Mouse (Mus musculus) left cerebral cortex, adult 9 months (tissue): Measurements from ENCODE around the gene Suds3.

Source experiments
- DNase-seq, 2 experiments: peaks; one replicate each; pipeline ENCODE4 v3.0.0; 2022; ENCODE audit warnings: low spot score in 2 of 2

The Suds3 gene

GRCm38 (mm10) chr5:117135869-117136268 lies 20.0 kb upstream of the Suds3 start:
- no peak for DNase-seq

- no peak for DNase-seq
These were observed 19.1 kb upstream of the Suds3 start for GRCm38 (mm10) chr5:117134889-117135456.

- DNase-seq, result no peak
These were observed 18.4 kb upstream of the Suds3 start for GRCm38 (mm10) chr5:117134066-117134888.

- DNase-seq, result no peak
These were observed 17.6 kb upstream of the Suds3 start for GRCm38 (mm10) chr5:117133446-117134065.

GRCm38 (mm10) chr5:117130726-117131125 lies 14.8 kb upstream of the Suds3 start:
- DNase-seq, result no peak

DNA sequence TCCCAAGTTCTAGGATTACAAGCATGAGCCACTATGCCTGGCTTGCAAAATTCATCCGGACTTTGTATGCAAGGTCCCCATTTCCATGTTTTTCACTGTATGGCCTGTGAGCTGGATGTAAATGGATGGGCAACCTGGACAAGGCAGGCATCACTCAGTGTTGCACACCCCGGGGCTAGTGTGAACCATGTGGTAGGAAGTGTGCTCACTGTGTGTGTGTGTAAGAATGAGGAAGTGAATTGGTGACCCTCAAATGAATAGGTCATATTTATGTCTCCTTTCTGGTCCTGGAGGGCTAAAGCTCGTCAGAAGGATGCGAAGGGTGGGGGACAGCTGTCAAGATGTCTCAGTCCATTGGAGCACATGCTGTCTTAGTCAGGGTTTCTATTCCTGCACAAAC lies 11.1 kb upstream of the Suds3 start:
- DNase-seq, result no peak

- DNase-seq, result no peak
These were observed 9.8 kb upstream of the Suds3 start for GRCm38 (mm10) chr5:117125482-117126346.

DNA sequence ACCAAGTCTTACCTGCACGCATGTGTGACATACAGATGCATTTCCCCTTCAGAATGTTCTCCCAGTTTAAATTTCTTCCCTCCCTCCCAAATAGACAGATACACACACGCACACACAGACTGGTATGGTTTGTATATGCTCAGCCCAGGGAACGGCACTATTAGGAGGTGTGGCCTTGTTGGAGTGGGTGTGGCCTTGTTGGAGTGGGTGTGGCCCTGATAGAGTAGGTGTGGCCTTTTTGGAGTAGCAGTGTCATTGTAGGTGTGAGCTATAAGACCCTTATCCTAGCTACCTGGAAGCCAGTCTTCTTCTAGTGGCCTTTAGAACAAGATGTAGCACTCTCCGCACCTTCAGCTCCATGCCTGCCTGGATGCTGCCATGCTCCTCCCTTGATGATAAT lies 7.9 kb upstream of the Suds3 start:
- no peak for DNase-seq

DNA sequence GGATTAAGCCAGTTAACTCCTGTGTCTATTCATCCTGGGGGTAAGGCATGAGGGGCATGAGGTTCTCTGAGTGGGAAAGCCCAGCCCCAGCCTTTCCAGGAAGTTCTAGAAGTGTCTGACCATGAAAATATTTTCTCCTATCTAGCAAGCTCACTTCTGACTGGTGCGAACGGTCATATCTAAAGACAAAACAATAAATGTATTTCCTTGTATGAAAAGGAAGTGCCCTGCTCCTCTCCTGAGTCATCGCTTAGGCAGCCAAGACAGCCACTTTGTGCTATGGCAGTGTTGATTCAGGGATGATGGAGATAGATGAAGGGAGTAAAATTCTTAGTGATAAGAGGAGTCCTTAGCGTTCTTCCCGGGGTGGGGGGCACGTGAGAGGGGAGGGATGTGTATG lies 7.2 kb upstream of the Suds3 start:
- DNase-seq, result no peak

- no peak for DNase-seq
These were observed 5.7 kb upstream of the Suds3 start for GRCm38 (mm10) chr5:117121657-117122056.

- no peak for DNase-seq
These were observed 4.9 kb upstream of the Suds3 start for GRCm38 (mm10) chr5:117120489-117121466.

DNA sequence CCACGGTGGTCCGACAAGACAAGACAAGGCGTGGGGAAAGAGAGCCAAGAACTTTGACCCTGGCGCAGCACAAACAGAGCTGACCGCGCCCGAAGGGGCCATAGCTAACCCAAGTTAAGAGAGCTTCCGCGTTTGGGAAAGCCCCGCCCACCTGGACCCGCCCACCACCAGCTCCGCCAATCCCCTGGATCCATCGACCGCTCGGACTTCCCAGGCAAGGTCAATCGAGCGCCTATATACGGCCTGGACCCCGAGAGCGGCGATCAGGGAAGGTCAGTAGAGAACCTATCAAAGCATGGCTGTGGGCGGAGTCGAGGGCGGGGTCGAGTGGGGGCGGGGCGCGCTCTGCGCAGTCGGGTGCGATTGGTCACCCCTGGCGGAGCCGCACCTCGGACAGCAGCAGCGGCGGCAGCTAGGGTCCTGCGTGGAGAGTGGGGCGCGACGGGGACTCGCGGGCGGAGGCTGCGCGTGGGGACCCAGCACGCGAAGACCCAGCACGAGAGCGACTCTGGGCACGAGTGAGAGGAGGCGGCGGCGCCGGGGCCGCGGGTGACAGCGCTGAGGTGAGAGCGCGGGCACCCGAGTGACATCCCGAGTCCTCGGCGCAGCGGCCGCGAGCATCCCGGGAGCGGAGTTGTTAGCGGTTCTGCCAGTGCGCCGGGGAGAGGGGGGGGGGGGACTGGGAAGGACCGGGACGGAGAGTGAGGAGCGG lies 4.0 kb upstream of the Suds3 start, which contains the start of gene Taok3:
Gene Taok3, plus strand, starts transcription at position 353 of the 712 bp plus-strand sequence.
- peak; percentile 96 to 99 for DNase-seq

GRCm38 (mm10) chr5:117118850-117119249 lies 2.9 kb upstream of the Suds3 start:
- no peak for DNase-seq

- no peak for DNase-seq
These were observed 2.3 kb upstream of the Suds3 start for GRCm38 (mm10) chr5:117118220-117118619.

GRCm38 (mm10) chr5:117117716-117118115 lies 1.8 kb upstream of the Suds3 start:
- no peak for DNase-seq

DNA sequence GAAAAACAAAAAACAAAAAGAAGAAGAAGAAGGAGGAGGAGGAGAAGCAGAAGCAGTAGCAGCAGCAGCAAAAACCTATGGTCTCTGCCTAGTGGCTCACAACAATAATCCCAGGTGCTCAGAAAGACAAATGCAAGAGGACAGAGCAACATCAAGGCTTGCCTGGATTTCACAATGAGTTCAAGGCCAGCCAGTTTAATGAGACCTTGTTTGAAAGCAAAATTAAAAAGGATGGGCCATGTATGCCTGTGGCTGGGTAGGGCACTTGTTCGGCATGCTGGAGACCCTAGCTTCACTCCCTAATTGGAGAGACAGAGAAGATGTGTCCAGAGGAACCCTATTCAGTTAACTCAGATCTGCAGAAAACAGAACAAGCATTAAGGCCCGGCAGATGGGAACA lies 1.3 kb upstream of the Suds3 start:
- DNase-seq, result no peak

DNA sequence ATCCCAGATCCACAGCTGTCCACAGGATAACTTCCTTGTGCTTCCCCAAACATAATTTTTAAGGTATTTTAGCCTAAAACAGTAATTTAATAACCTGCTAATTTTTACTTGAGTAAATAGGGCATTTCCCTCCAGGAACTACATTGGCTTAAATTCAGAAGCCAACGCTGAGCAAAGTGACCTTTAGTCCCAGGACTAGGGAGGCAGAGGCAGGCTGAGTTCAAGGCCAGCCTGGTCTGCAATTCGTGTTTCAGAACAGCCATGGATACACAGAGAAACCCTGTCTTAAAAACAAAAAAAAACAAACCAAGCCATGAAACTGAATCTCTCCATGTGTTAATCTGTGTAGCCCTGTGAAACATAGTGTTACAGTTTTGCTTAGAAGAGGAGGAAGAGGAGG lies 747 bp upstream of the Suds3 start:
- DNase-seq, result no peak

DNA sequence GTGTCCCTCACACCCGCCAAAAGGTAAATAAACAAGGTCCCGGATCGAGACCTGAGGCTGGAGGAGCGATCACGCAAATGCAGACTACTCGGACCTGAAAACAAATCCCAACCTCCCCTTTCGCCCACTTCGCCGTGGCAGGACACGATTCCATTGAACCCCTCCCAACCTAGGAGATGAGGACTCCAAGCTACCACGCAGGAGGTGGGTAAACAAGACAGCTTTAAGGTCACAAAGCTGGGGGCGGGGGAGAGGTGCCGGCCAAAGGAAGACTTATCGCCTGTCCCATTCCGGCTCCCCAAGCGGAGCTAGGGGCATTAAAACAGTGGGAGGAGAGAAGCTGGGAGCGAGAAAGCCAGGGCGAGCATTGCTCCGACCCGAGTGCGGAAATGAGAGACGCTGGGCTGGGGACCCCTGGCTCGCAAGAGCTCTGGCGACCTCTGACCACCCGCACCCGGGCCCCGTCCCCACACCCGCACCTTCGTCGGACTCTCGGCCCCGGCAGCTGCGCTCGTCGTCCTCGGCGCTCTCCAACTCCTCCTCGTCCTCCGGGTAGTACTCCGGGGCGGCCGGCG lies 633 bp downstream of the Suds3 start:
- DNase-seq, result no peak

GRCm38 (mm10) chr5:117114581-117115192 lies 1.2 kb downstream of the Suds3 start:
- no peak for DNase-seq
